Mouse (Mus musculus) heart, postnatal 25 days (tissue): ENCODE results near the gene St6galnac6. TPM values are rescaled to one million over a fixed set of nuclear protein-coding genes. Genes with fewer than 3 reads are reported as not detected.

Experiments
- DNase-seq: peaks from one replicate; pipeline ENCODE4 v3.0.0; 2022; ENCODE audit warnings: low spot score
- intact Hi-C: fragments of 180-260 bp; cut with DNase I; formaldehyde crosslinking; loops from one replicate; pipeline ENCODE4 v1.15.1; 2025
- total RNA-seq, 2 experiments: library from RNA; stranded (reverse); gene quantifications; 2 replicates each; pipeline ENCODE4 v1.2.3; 2021

Gene St6galnac6
- total RNA-seq, 2 experiments from 2014 or later = 104 to 110 TPM

- peak; percentile 66 for DNase-seq
- intact Hi-C loops = loop anchor here (1.0 to 5.0 kb wide), 3 partner anchors 19 to 106 kb away; no protein-coding TSS in a partner anchor
These were observed 16.4 kb upstream of the St6galnac6 start for GRCm38 (mm10) chr2:32582830-32583799.

GRCm38 (mm10) chr2:32585149-32585714 is 14.3 kb upstream of the St6galnac6 start:
- intact Hi-C loops = no loop called here
- DNase-seq = no peak

GRCm38 (mm10) chr2:32586871-32587351 is 12.6 kb upstream of the St6galnac6 start, which contains the start of gene St6galnac4:
Gene St6galnac4, plus strand, starts transcription at chr2:32587095.
- peak; percentile 86 for DNase-seq
- intact Hi-C loops = loop anchor here (1.0 kb wide), 1 partner anchor 17 kb away; no protein-coding TSS in a partner anchor

GRCm38 (mm10) chr2:32587731-32588321 is 11.7 kb upstream of the St6galnac6 start:
- peak; percentile 48 for DNase-seq
- intact Hi-C loops = no loop called here

DNA sequence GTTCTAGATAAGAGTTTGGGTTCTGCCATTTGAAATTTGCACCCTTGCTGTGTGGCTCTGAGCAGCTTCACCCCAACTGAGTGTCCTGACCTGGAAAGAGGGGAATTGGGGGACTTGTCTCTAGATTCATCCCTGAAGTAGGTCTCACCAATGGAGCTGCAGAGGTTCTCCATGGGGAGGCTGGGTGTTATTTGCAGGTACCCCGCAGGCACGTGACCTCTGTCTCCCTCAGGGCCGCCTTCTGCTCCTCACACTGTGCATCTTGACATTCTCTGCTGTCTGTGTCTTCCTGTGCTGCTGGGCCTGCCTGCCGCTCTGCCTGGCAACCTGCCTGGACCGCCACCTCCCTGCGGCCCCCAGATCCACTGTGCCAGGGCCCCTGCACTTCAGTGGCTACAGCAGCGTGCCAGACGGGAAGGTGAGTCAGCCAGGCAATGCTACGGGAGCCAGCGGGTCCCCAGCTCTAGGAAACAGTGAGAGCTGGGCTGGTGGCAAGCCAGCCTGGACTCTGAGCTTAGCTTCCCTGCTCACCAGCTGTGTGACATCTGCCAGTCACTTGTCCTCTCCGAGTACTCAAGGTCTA is 10.2 kb upstream of the St6galnac6 start:
- DNase-seq = peak; percentile 48
- intact Hi-C loops = no loop called here

DNA sequence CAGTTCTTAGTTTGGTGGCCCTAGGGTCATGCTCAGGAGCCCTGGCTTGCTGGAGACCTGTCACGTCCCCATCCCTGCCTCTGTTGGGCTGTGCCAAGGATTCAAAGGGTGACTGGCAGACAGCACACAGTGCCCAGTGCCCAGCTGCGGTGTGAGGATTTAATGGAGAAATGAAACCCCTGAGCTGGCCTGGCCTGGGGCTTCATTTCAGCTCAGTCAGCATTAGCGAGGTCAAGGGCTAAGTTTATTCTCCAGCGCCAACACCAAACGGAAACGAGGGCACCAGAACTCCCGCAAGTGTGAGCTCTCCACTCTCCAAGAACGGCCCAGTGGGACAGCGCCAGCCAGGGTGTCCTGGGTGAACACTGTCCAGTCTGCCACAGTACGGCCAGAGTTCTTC is 9.3 kb upstream of the St6galnac6 start:
- intact Hi-C loops = no loop called here
- no peak for DNase-seq

DNA sequence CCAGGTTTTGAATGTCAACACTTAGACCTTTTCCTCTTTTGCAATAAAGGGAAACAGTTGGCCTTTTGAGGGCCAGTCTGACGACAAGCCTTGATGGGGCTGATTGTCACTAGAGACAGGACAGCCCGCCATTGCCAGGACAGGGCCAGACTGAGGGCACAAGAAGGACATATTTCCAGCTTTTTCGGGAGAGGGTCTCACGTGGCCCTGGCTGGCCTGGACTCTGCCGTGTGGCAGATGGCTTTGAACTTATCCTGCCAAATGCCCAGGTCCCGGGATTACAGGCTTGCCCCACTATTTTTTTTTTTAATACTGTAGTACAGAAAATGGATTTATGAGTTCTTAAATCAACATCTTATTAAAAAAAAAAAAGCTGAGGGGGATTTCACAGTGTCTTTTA is 8.3 kb upstream of the St6galnac6 start:
- no peak for DNase-seq
- intact Hi-C loops = no loop called here

GRCm38 (mm10) chr2:32596725-32597124 is 2.8 kb upstream of the St6galnac6 start:
- intact Hi-C loops = no loop called here
- no peak for DNase-seq

- intact Hi-C loops = no loop called here
These were observed 2.3 kb upstream of the St6galnac6 start for GRCm38 (mm10) chr2:32597248-32597647.

GRCm38 (mm10) chr2:32597699-32598098 is 1.8 kb upstream of the St6galnac6 start:
- intact Hi-C loops = no loop called here
- no peak for DNase-seq

More at GRCm38 (mm10) chr2:32597248-32597647, 2.3 kb upstream of the St6galnac6 start:
- DNase-seq = no peak

DNA sequence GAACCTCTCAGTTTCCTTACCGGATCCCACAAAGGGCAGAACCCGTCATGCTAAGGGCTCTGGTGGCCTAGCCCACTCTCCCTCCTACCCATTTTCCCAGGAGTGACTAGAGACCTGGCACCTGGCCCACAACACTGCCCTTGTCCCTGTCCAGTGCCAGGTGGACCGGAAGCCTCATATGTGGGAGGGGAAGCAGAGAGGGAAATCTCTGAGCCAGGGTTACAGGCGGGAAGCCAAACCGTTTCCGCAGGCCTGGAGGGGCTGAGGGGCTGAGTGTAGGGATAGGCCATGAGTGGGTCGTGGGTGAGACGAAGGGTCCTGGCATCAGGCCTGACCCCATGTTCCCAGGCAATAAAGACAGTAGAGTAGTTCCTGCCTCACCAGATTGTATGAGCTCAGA is 1.0 kb upstream of the St6galnac6 start:
- DNase-seq = no peak
- intact Hi-C loops = no loop called here

DNA sequence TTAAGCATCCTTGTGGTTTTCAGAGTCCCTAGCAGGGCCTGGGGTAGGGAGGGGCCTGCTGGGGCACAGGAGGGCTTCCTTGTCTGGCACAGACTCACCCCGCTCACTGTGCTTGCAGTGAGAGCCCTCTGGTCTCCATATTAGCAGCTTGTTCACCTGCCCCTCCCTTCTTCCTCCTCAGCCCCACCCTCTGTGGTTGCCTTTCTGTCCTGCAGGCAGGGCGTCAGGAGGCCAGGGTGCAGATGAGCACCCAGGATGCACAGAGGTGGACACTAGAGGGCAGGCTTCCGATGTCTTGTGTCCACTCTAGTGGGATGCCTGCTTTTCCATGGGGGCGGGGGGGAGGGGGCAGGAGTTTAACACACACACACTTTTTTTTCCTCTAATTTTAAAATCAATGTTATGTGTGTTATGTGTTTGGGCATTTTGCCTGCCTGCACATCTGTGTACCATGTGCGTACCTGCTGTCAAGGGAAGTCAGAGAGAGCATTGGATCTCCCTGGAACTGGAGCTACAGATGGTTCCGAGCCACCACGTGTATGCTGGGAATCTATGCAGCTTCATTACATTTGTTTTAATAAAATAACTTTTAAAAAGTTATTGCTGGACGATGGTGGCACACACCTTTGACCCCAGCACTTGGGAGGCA is 2.0 kb downstream of the St6galnac6 start:
- intact Hi-C loops = loop anchor here (1.0 kb wide), 1 partner anchor 18 kb away; no protein-coding TSS in a partner anchor
- no peak for DNase-seq

DNA sequence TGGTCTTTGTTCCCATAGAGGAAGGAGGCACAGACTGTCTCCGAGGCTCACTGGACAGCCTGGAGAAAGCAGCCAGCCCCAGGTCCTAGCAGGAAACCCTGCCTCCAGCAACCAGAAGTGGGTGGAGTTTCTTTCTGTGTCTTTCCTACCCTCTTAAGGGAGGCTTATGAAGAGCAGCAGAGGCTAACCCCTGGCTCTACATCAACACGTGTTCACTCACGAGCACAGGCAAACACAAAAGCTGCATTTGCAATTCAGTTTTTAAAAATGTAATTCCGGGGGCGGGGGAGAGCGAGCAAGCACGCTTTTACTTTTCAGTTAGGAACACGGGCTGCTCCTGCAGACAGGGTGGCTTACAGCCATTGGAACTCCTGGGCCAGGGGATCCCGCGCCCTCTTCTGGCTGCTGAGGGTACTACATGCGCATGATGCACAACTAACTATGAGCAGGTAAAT is 3.1 kb downstream of the St6galnac6 start:
- intact Hi-C loops = loop anchor here (1.0 kb wide), 1 partner anchor 19 kb away; no protein-coding TSS in a partner anchor
- peak; percentile 70 for DNase-seq

DNA sequence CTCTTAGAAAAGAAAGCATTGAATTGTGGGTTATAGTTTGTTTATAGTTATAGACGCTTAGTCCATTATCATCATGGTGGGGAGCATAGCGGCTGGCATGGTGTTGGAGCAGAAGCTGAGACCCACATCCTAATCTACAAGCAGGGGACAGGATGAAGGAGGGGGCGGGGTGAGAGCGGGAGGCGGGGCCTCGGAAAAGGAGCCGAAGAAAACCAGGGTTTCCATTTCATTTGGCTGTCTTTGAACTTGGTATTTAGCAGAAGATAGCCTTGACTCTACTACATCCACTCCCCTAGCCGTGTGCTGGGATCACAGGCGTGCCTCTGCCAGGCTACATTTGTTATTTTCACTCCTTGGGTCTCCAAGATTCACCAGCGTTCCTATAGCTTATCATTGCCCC is 5.1 kb downstream of the St6galnac6 start:
- intact Hi-C loops = loop anchor here (1.0 kb wide), 1 partner anchor 18 kb away; no protein-coding TSS in a partner anchor
- no peak for DNase-seq

DNA sequence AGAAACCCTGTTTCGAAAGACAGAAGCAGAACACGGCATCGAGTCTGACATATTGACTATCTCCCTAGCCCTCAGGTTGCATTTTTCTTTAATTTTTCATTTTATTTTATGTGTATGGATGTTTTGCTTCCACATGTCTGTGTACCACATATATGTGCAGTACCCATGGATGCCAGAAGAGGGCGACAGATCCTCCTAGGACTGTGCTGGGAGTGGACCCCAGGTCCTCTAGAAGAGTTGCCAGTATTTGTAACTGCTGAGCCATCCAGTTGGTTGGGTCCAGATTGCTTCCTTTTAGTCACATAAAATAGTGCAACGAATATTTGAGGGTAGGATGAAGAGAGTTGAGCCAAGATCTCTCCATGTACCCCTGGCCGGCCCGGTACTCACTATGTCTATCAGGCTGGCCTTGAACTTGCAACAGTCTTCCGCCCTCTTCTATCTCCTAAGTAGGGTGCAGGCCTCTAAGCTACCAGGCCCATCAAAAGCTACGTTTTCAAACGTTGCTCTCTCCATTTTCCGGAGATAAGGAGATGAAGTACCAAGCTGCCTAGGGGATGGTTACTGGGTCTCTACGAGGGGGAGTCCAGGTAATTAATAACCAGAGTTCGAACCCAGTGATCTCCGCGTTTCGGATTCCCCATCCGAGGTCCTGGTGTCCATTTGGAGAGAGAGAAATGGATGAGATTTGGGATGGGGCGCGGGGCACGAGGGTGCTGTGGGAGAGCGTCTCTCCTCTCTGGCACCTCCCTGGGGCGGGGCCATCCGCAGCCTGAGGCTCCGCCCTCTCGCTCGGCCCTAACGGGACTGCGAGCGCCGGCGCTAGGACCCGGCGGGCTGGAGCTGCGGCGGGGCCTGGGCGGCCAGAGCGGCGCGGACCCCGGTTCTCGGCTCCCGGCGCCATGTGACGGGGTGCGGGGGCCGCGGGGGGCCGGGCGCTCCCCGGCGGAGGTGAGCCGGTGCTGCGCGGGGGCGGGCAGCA is 6.9 kb downstream of the St6galnac6 start:
- intact Hi-C loops = no loop called here
- DNase-seq = peak; percentile 81

- peak; percentile 48 for DNase-seq
- intact Hi-C loops = no loop called here
These were observed 7.9 kb downstream of the St6galnac6 start for GRCm38 (mm10) chr2:32607262-32607947.

DNA sequence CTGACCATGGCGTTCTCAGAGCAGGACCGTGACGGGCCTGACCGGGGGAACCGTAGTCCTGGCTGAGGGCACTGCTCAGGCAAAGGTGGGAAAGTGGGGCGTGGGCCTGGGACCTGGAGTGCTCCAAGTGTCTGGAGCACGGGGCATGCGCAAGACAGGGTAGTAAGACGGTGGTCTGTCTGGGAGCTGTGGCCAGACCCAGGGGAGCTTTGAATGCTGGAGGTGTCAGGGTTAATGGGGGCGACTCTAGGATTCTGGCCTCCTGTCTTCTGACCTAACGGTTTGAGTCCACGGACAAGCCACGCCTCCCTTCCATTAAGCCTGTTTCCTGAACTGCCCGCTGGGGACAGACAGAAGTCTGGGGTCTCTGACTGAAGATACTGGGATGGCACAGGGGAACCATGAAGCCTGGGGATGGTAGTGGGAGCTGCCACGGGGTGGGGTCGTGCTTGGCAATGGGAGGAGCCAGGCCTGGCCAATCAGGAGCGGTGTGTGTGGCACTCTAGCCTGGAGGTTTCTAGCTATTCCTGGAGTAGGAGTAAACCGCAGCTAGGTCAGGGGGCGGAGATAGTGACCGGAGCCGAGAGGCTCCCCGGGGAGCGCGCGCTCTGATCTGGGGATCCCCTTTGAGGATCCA is 8.8 kb downstream of the St6galnac6 start:
- intact Hi-C loops = no loop called here
- DNase-seq = peak; percentile 76
